Mouse (Mus musculus) cortical plate, adult 2 months (tissue): Measurements from ENCODE around the gene Fasl.

Experiments
- CTCF ChIP-seq: fragments of 200-500 bp; IDR thresholded peaks from 2 replicates; pipeline ENCODE4 v1.5.1; 2011; ENCODE audit warnings: mild to moderate bottlenecking, control low read depth, low read length; ENCODE audit not compliant: insufficient read depth; ENCODE audit errors: extremely low read depth
- POLR2A ChIP-seq: fragments of 200-500 bp; IDR thresholded peaks from 2 replicates; pipeline ENCODE4 v1.6.1; 2011; ENCODE audit warnings: mild to moderate bottlenecking, low read length, control low read depth; ENCODE audit not compliant: insufficient read depth; ENCODE audit errors: extremely low read depth

- TF ChIP-seq CTCF (no peak), POLR2A (no peak)
Measured at GRCm38 (mm10) chr1:161800256-161800655, 12.0 kb upstream of the Fasl start.
